Mouse (Mus musculus): ENCODE data around the gene Aph1b.
A peak's percentile ranks its signal among the peaks of the same experiment; 100 is the strongest.
"Not testable (repeated sequence)": the region's sequence is repeated elsewhere in the genome, so short reads cannot be mapped to it uniquely, and the experiment has no call there.

The Aph1b gene

DNA sequence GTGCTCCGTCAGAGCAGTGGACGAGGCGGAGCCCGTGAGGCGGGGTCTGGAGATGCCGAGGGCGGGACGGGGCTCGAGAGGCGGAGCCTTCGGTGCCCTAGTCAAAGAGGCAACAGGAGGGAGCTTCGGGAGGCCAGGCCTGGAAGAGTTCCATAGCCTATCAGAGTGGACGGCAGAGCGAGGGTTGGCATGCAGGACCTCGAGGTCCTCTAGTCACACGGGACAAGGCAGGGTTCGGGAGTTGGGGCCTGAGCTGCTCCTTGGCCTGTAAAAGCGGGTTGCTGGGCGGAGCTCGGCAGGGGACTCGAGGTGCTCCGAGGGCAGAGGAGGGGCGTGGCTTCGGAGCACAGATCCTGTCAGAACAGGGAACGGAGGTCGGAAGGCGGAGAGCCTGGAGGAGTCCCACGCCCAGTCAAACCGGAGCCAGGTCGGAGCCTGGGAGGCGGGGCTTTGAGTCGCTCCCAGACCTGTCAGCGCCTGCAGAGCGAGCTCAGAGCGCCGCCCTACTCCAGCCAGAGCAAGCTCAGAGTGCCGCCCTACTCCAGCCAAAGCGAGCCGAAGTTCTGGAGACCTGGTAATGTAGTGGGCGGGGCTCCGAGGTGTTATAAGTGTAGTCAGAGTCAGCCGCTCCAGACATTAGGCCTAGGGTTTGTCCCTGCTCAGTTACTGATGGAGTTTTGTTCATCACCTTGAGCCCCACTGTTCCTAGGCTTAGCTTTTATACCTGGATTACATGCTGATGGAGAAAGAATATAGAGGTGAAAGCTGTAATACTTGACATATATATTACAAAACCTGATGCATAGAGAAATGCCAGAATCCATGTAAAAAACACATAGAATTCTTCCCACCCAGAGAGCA is at the start of gene Aph1b:
Aph1b (minus strand) TSS at position 27 of the 861 bp plus-strand sequence.
- DNase-seq (ENCODE audit: low read depth in 1 of 2, low spot score in 2 of 2) = peak; percentile 82 to 94

DNA sequence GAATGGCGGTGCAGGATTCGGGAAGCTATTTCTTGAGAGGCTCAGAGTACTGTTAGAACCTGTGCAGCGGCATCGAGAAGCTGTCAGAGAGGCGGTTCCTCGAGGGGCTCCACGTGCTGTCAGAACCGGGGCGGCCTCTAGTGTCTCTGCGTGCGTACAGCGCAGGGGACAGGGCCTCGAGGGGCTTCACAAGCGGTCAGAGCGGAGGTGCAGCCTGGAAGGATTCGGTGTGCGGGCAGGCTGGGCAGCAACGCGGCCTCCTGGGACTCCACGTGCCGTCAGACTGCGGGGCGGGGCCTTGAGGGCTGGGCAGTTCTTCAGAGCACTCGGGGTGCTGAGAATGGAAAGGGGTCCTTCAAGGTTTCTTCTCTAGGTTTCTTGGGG is 39.8 kb upstream of the Aph1b start:
- no peak for DNase-seq (ENCODE audit: low read depth in 1 of 2, low spot score in 2 of 2)

DNA sequence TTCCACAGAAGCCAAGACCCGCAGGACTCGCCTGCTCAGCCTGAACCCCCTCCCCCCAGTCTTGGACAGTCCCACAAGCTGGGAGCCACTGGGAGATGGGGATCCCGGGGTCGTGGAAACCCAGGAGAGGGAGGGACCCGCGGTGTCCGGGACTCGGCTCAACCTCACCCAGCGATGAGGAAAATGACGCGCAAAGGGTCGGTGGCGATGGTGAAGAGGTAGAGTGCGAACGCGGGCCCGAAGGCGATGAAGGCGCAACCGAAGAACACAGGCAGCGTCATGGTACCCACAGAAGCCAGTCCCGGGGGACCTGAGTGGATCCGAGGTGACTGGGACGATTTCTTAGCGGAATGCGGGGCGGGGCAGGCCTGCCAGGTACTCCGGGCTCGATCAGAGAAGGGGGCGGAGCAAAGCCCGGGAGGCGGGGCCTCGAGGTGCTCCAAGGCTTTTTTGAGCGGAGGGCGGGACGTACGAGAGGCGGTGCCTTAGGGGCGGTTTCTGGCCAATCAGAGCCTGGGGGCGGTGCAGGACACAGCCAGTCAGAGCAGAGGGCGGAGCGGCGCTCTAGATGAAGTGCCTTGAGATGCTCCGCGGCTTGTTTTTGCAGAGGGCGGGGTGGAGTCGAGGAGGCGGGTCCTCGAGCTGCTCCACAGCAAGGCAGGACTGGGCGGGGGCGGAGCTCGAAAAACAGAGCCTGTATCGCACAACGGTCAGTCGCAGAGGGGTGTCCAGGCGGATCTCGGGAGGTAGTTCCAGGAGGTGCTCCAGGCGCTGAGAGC is 39.2 kb upstream of the Aph1b start, which contains the start of gene Aph1c:
Aph1c (minus strand) TSS at position 409 of the 779 bp plus-strand sequence.
- peak; percentile 97 to 98 for DNase-seq (ENCODE audit: low read depth in 1 of 2, low spot score in 2 of 2)

DNA sequence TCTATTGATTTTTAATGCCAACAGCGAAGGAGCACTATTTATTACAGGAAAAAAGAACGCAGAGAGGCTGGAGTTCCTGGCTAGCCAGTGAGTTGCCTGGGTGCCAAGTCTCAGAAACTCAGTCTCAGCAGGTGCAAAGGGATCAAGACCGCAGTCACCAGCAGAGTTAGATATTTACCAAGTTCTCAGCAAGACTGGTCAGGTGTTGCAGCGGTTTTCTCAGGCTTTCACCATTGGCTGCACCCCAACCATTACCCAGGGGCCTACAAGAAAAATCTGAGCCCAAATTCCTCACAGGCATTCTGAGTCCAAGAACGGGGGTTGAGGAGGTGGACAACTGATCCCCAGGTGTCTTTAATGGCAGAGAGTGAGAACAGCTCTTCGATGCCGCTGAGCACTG is 38.6 kb upstream of the Aph1b start:
- DNase-seq (ENCODE audit: low read depth in 1 of 2, low spot score in 2 of 2) = no peak

DNA sequence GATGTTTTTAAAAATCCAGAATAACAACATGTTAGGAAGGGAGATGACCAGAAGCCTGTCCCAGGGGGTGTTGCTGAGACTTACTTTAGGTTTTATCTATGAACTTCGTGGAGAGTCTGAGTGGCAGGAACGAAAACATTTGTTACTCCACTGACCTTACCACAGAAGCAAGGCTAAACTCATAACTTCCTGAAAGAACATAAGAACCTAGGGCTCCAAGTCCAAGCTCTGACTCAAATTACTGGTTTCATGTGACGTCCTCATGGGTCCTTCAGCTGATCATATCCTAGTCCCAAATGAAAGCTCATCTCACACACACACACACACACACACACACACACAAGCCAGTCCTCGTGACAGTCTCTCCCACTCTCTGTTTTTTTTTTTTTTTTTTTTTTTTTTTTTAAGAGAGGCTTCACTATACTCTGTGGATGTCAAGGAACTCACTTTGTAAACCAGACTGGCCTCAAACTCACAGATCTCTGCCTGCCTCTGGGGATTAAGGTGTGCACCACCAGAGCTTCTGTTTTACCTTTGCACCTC is 37.1 kb upstream of the Aph1b start:
- peak in 1 of 2 experiments; percentile 48 for DNase-seq (ENCODE audit: low read depth in 1 of 2, low spot score in 2 of 2)

DNA sequence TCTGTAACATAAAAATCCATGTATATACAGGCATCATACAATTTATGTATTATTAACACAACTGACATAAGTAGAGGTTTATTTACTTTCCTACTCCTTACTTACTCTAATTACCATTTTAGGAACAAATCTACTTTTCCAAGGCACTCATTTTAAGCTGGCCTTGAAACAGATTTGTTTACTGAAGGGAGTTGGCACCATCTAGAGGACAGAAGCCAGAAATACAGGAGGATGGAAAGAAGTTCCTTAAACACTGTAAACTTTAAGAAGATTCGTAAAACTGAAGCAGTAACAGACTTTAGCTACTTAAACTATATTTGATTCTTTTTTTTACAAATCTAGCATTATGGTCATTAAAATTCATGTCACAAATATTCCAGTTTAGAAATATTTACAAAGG is 30.7 kb upstream of the Aph1b start:
- DNase-seq (ENCODE audit: low read depth in 1 of 2, low spot score in 2 of 2) = no peak

DNA sequence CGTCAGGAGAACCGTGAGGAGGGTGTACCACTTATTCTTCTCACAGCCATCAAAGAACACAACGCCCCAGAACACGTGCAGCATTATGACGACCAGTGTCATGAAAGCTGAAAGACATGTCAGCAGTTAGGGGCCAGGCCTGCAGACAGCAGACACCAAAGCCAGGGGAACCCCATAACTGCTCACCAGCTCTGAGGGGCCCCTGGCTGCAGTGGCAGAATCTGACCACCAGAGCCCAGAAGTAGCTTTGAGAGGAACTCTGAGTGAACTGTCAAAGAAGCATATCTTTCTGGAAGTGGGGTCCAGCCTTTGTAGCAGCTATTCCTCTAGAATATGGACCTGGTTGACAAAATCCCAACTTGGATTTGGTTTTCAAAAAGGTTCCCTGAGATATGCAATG is 27.0 kb upstream of the Aph1b start:
- not testable (repeated sequence) for DNase-seq (ENCODE audit: low read depth in 1 of 2, low spot score in 2 of 2)

DNA sequence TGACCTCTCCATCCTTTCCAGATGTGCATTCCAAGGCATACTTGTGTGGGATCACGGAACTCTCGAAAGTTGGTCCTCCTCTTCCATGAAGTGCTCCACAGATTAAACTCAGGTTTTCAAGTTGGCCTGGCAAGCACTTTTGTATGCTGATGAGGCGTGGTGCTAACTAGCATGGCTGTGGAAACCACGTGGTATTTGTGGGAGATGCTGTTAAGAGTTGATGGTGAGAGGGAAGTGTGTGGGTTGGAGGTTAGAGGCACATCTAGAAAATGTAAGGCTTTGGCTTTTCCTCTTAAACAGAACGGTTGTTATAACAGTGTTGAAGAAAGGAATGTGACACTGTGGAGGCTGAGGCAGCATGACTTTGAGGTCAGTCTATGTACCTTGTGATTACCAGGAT is 25.7 kb upstream of the Aph1b start:
- no peak for DNase-seq (ENCODE audit: low read depth in 1 of 2, low spot score in 2 of 2)

DNA sequence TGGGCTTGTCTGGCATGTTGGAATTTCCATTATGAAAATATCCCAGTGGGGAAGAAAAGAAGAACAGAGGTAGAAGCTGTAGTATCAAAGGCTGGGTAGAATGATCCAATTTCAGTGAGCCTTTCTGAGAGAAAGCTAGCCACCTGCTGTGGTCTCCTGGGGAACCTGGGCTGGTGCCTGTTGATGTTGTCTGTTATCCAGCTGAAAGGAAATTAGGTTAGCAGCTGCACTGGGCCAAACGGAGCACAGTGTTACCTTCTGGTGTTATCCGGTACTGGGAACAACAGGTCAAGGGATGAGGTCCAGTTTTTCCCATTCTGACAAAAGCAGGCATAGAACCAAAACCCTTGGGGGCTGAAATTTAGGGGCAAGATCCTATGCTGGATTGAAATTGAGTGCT is 18.1 kb upstream of the Aph1b start:
- no peak for DNase-seq (ENCODE audit: low read depth in 1 of 2, low spot score in 2 of 2)

DNA sequence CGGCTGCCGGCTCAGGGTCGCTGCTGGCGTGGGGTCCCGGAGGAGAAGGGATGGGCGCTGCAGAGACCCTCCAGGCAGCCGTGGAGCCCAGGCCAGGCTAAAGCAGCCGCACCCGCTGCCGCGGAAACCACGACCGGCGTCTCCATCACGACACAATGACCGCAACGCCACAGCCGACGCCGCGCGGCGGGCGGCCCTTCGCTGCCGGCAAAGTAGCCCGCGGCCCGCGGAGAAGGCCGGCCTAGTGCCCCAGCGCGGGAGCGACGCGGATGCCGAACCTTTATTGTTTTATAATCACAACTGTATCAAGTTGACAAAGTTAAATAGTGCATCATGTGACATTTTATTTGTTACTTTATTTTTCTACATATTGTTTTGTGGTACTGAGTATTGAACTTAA is 10.7 kb upstream of the Aph1b start:
- DNase-seq (ENCODE audit: low read depth in 1 of 2, low spot score in 2 of 2) = not testable (repeated sequence)

DNA sequence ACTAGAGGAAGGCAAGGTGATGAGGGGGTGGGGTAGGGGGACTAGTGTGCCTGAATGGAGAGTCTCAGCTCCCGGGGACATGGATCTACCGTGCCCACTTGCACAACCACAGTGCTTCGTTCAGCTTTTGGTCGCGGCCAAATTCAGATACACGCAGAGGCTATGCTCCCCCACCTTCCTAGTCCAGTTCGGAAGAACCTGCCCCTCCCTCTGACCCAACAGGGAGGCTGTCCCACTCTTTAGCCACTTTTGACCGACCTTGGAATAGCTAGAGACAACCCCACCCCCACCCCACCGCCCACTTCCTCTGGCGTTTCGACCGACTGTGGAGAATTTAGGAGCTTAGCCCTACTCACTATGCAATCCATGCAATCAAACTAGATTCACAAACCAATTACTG is 6.7 kb upstream of the Aph1b start:
- DNase-seq (ENCODE audit: low read depth in 1 of 2, low spot score in 2 of 2) = no peak

DNA sequence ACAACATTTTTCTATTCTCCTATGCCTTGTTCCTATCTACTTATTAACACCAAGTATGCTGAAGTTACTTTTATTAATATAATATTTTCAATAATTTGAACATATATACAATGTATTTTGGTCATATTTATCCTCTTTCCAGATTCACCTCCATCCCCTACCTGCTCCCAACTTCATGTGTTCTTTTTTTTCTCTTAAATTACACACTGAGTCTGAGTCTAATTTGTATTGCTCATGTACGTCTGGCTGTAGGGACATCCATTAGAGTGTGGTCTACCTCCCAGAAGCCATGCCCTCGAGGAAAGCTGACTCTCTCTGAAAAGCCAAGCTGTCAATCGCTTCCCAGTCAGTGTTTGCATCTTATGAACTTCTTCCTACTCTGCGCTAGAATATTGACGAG is 1.4 kb upstream of the Aph1b start, which contains the start of gene Gm10647:
Gm10647 (plus strand) TSS at position 301 of the 400 bp plus-strand sequence.
- DNase-seq (ENCODE audit: low read depth in 1 of 2, low spot score in 2 of 2) = no peak

DNA sequence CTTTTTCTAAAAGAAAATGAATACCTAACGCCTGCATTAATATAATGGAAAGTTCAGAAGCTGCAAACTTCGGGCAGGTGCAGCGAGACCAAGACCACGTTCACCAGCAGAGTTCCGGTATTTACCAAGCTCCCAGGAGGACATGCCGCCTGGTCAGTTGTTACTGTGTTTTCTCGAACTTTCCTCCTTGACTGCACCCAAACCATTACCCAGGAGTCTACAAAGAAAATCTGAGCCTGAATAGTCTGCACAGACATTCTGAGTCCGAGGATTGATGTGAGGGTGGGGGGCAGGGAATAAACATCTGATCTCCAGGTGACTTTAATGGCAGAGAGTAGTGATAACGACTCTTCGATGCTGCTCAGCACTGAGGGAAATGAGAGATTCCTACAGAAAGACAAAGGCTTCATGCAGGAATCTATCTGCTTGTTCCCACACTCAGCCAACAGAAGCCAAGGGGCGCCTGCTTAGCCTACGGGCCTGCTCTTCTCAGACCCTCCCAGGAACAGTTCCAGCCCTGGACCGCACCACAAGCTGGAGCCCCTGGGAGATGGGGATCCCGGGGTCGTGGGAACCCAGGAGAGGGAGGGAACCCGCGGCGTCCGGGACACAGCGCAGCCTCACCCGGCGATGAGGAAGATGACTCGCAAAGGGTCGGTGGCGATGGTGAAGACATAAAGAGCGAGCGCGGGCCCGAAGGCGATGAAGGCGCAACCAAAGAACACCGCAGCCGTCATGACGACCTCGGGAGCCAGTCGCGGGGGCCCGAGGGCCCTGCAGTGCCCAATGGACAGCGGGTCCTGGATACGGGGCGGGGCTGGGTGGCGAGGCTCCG is 444 bp downstream of the Aph1b start:
- DNase-seq (ENCODE audit: low read depth in 1 of 2, low spot score in 2 of 2) = no peak

DNA sequence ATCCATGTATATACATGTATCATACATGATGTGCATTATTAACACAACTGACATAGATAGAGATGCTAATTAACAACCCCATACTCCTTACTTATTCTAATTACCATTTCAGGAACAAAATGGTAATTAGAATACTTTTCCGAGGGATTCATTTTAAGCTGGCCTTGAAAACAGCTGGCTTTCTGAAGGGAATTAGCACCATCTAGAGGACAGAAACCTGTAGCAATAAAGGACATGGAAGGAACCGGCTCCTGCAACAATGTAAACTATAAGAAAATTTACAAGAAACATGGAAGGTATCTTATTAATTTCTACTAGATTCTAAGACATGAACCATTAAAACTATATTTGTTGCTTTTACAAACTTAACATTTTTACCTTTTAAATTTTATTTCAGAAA is 7.5 kb downstream of the Aph1b start:
- DNase-seq (ENCODE audit: low read depth in 1 of 2, low spot score in 2 of 2) = no peak

DNA sequence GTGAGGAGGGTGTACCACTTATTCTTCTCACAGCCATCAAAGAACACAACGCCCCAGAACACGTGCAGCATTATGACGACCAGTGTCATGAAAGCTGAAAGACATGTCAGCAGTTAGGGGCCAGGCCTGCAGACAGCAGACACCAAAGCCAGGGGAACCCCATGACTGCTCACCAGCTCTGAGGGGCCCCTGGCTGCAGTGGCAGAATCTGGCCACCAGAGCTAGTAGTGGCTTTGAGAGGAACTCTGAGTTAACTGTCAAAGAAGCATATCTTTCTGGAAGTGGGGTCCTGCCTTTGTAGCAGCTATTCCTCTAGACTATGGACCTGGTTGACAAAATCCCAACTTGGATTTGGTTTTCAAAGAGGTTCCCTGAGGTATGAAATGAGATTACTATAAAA is 10.7 kb downstream of the Aph1b start:
- not testable (repeated sequence) for DNase-seq (ENCODE audit: low read depth in 1 of 2, low spot score in 2 of 2)

DNA sequence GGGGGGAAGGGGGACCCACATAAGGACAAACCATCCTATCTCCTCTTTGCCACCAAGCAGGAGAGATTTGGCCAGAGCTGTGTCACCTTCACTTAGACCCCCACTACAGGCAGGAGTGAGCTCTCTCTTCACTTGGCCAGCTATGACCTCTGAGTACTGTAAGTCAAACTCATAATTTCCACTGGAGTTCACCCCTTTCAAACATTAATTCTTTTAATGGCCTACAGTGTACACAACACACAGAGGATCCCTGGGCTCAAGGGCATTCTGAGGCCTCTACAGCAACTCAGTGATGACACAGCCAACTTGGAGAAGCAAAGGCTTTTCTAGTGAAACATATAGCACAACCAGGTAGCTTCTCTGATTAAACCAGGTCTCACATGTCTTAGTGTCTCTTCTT is 24.6 kb downstream of the Aph1b start:
- DNase-seq (ENCODE audit: low read depth in 1 of 2, low spot score in 2 of 2) = no peak

DNA sequence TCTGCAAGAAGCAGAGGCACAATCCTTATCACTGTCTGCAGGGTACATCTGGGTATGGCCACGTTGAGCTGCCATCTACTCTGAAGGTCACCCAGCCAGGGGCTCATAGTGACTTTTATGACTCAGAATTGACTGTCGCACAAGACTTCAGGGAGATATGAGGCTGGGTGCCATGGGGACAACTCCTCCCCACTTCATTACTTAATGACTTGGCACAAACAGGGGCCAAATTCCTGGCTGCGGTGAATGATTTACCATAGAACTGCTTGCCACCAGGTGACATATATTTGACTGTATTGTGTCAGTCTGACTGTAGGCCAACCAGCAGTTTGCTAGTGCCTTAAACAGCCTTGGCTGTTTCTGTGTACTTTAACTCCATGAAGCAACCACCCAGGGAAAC is 26.0 kb downstream of the Aph1b start:
- DNase-seq (ENCODE audit: low read depth in 1 of 2, low spot score in 2 of 2) = no peak

DNA sequence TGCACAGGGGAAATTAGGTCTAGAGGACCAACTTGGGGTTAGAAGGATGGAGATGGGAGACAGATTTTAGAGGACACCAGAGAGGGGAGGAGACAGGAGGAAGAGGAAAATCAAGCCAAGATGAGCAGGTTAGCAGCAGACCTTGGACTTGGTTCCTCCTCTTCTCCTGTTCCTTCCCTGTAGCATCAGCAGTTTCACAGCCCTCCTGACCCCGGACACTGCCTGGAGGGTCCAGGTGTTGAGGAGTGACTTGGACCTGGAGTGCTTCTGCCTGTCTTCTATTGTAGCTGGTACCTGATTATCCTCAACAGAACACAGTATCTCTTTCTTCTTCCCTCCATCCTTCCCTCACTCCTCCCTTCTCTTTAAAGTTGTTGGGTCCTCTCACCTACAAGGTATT is 26.6 kb downstream of the Aph1b start:
- DNase-seq (ENCODE audit: low read depth in 1 of 2, low spot score in 2 of 2) = no peak

DNA sequence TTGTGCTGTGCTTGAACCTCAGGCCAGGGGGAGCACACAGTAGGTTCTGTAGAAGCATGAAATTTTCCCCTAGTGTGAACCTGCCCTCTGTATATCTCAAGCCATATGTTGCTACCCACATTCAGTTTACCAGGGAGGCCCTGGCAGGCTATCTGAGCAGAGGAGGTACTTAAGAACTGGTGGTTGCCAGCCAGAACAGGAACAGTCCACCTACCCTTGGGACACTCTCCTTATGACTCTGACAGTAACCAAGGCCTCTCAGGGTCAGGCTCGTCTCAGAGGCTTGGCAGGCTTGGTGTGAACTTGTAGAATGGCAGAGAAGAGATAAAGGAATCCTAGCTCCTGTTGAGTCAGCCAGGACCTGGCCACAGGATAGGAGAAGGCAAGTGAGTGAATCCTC is 34.3 kb downstream of the Aph1b start:
- DNase-seq (ENCODE audit: low read depth in 1 of 2, low spot score in 2 of 2) = no peak

DNA sequence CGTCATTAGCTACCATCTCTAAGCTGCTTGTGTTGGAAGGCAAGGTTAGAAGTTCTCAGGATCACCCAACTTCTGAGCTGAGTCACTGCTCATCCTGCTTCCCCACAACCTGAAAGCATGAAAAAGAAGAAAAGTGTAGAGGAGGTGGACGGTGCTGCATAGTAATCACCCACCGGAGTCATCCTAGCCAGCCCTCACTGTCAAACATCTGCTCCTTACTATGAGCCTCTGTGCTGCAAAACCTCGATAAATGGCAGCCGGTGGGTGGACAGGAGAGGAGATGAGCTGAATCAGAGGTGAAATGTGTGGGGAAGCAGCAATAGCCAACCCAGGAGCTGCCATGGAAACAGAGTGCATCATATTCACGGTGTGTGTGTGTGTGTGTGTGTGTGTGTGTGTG is 42.4 kb downstream of the Aph1b start:
- DNase-seq (ENCODE audit: low read depth in 1 of 2, low spot score in 2 of 2) = no peak

DNA sequence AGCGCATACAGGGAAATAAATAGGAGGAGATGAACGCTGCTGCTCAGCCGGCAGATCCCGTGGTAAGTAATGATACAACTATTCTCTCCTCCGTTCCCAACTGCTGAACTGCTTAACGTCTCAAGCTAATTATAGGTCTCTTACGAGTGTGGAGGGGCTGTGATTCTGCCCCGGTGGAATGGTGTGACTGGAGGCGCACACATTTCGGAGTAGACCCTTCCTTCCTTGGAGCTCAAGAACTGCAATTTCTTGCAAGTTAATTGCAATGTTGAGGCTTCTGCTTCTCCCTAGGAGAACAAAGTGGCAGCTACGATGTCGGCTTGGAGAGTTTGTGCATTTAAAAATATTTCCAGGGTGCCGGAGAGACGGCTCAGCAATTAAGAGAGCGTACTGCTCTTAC is 46.9 kb downstream of the Aph1b start:
- DNase-seq (ENCODE audit: low read depth in 1 of 2, low spot score in 2 of 2) = no peak

All from monocyte, adult 2 months (primary cell).